Mouse (Mus musculus) lung, embryonic 15.5 days (tissue): ENCODE data around the gene Ezh1. TPM values are rescaled to one million over a fixed set of nuclear protein-coding genes. Genes with fewer than 3 reads are reported as not detected.

Source experiments
- ATAC-seq: fragments of 200-750 bp; cut with Nextera tagmentation; 2 replicates; pipeline ENCODE4 v1.8.0; 2017; ENCODE audit warnings: moderate number of reproducible peaks, borderline replicate concordance; ENCODE audit not compliant: low FRiP score, low TSS enrichment; ENCODE audit errors: extremely low read depth
- H3K27ac ChIP-seq: fragments of 300-500 bp; sonication (generic); 2 replicates; pipeline ENCODE4 v1.5.1; 2015; ENCODE audit warnings: moderate library complexity, mild to moderate bottlenecking, inconsistent platforms
- H3K27me3 ChIP-seq: fragments of 300-500 bp; sonication (generic); 2 replicates; pipeline ENCODE4 v1.6.1; 2015; ENCODE audit warnings: inconsistent platforms
- H3K36me3 ChIP-seq: fragments of 300-500 bp; sonication (generic); 2 replicates; pipeline ENCODE4 v1.6.1; 2015; ENCODE audit warnings: inconsistent platforms
- H3K4me1 ChIP-seq: fragments of 300-500 bp; sonication (generic); 2 replicates; pipeline ENCODE4 v1.6.1; 2015; ENCODE audit warnings: inconsistent platforms
- H3K4me2 ChIP-seq: fragments of 300-500 bp; sonication (generic); 2 replicates; pipeline ENCODE4 v1.6.1; 2015; ENCODE audit warnings: inconsistent platforms, mild to moderate bottlenecking, moderate library complexity
- H3K4me3 ChIP-seq: fragments of 300-500 bp; sonication (generic); 2 replicates; pipeline ENCODE4 v1.5.1; 2015; ENCODE audit warnings: mild to moderate bottlenecking, inconsistent platforms
- H3K9ac ChIP-seq: fragments of 300-500 bp; sonication (generic); 2 replicates; pipeline ENCODE4 v1.6.1; 2015; ENCODE audit warnings: inconsistent platforms
- H3K9me3 ChIP-seq: fragments of 300-500 bp; sonication (generic); 2 replicates; pipeline ENCODE4 v1.6.1; 2016; ENCODE audit warnings: inconsistent platforms
- WGBS: fragments of 180-500 bp; shearing (Covaris S2); methylation state at CpG from one replicate; pipeline ENCODE4 v1.1.7; 2015; 5-methylcytosine and 5-hydroxymethylcytosine counted together
- polyA plus RNA-seq: library from polyadenylated mRNA; unstranded; fragments of >200 nt; fragmentation: Nextera tagmentation; extraction: Ambion mirVana; gene quantifications from 2 replicates; pipeline ENCODE4 v1.2.1, GENCODE M21; 2015

Gene Ezh1
- polyA plus RNA-seq, 1 experiment from 2014 or later: 19.2 TPM

- Histone ChIP-seq H3K4me2 (no peak overlapping the region), H3K9me3 (no peaks in the 10 kb centered on the region), H3K4me1 (0 out of 2 replicates have a peak, but pooled peaks cover 13% of the 10 kb centered on the region), H3K27ac (peak overlapping the region; percentile 75), H3K27me3 (no peaks in the 10 kb centered on the region), H3K4me3 (no peak overlapping the region), H3K9ac (peak overlapping the region; percentile 5), H3K36me3 (no peaks in the 10 kb centered on the region)
- WGBS: 32% methylated on average over 9 of the region's 9 CpGs
- ATAC-seq: peak; percentile 55; the same call in 1 of the 2 replicates
Measured at GRCm38 (mm10) chr11:101149178-101150105, 76.8 kb downstream of the Ezh1 start.

DNA sequence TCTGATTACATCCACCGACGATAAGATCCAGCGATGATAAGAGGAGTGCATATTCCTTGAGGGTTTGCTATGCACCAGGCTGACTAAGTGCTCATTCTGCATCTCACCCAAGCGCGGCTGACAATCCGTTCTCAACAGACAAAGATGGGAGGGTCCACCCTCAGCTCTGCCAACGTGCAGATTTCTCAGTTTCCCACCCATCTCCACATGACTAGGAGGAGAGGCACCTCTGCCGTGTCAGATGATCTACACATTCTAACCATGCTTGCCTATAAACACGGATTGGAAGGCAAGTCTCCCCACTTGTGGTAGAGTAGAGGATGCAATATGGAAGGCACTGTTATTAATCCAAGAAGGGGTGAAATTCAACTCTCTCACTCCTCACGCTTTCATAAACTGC, 77.5 kb downstream of the Ezh1 start:
- 61% methylated on average over 10 of the region's 10 CpGs for WGBS
- no peak overlapping the region for H3K4me3 ChIP-seq
- peak overlapping the region; percentile 75 for H3K27ac ChIP-seq
- H3K36me3 ChIP-seq: no peaks in the 10 kb centered on the region
- H3K9me3 ChIP-seq: no peaks in the 10 kb centered on the region
- no peak overlapping the region for H3K4me2 ChIP-seq
- no peaks in the 10 kb centered on the region for H3K27me3 ChIP-seq
- H3K9ac ChIP-seq: peak overlapping the region; percentile 5; the same call in 1 of the 2 replicates
- ATAC-seq: no peak
- peaks cover 16% of the 10 kb centered on the region for H3K4me1 ChIP-seq

- 31% methylated on average over 10 of the region's 10 CpGs for WGBS
- Histone ChIP-seq H3K36me3 (no peaks in the 10 kb centered on the region), H3K27ac (no peak overlapping the region), H3K9me3 (no peaks in the 10 kb centered on the region), H3K4me1 (peaks cover 20% of the 10 kb centered on the region), H3K4me3 (no peak overlapping the region), H3K4me2 (no peak overlapping the region), H3K9ac (no peak overlapping the region), H3K27me3 (no peaks in the 10 kb centered on the region)
- ATAC-seq: no peak
Measured at GRCm38 (mm10) chr11:101146377-101146776, 79.9 kb downstream of the Ezh1 start.

DNA sequence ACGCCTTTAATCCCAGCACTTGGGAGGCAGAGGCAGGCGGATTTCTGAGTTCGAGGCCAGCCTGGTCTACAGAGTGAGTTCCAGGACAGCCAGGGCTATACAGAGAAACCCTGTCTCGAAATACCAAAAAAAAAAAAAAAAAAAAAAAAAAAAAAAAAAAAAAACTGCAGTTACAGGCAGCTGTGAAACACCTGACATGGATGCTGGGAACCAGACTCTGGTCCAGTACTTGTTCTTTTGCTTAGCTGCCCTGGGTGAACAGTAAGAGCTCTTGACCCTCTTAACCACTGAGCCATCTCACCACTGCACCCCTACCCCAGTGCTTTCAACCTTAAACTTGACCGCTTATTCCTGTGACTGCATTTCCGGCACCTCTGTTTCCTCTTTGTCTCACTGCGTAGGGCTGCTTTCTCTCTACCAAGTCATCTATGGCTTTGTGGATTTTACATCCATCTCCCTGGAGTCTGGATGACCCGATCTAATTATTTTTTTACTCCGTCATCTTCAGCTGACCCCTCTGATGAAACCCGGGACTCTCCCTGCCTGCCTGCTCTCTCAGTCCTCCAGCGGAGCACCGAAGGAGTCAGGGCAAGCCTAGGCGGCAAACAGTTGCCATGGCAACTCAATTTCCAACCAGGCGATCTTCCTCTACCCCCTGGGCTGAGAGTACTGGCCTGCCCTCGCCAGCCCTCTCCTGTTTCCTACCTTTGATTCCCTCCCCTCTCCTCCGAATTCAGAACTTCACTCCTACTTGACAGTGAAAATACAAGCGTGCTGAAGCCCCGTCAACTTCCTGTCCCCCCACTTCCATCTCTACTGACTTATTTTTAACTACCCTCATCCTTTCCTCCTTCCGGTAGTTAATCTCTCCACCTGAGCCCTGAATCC, 82.7 kb downstream of the Ezh1 start:
- Histone ChIP-seq H3K27me3 (no peaks in the 10 kb centered on the region), H3K4me1 (peaks cover 20% of the 10 kb centered on the region), H3K36me3 (no peaks in the 10 kb centered on the region), H3K4me3 (peak overlapping the region; percentile 31), H3K27ac (no peak overlapping the region), H3K9ac (no peak overlapping the region), H3K4me2 (peak overlapping the region; percentile 57), H3K9me3 (no peaks in the 10 kb centered on the region)
- ATAC-seq: peak; percentile 40; the same call in 1 of the 2 replicates
- WGBS: 15% methylated on average over 18 of the region's 19 CpGs

- Histone ChIP-seq H3K4me1 (peaks cover 22% of the 10 kb centered on the region), H3K9ac (no peak overlapping the region), H3K27ac (no peak overlapping the region), H3K36me3 (no peaks in the 10 kb centered on the region), H3K9me3 (no peaks in the 10 kb centered on the region), H3K4me3 (no peak overlapping the region), H3K4me2 (no peak overlapping the region), H3K27me3 (no peaks in the 10 kb centered on the region)
- no peak for ATAC-seq
- 79% methylated on average over 10 of the region's 10 CpGs for WGBS
Measured at GRCm38 (mm10) chr11:101142215-101142967, 83.9 kb downstream of the Ezh1 start.

Other genes starting within 250 kb of the Ezh1 start
- 36.7 and 37.8 TPM in 2 replicates for gene Atp6v0a1, start 217.0 kb downstream of the Ezh1 start, polyA plus RNA-seq
- gene Naglu, start 156.5 kb downstream of the Ezh1 start, polyA plus RNA-seq: 20.4 and 22.5 TPM in 2 replicates
- 0.11 and 0.15 TPM in 2 replicates for gene Hsd17b1, start 148.1 kb downstream of the Ezh1 start, polyA plus RNA-seq
- 42.8 and 43.2 TPM in 2 replicates for gene Coasy, start 143.9 kb downstream of the Ezh1 start, polyA plus RNA-seq
- 43.4 and 54.1 TPM in 2 replicates for gene Mlx, start 139.2 kb downstream of the Ezh1 start, polyA plus RNA-seq
- 35.1 and 37.5 TPM in 2 replicates for gene Psmc3ip, start 131.0 kb downstream of the Ezh1 start, polyA plus RNA-seq
- gene Retreg3, start 106.6 kb downstream of the Ezh1 start, polyA plus RNA-seq: 21.8 and 22.1 TPM in 2 replicates
- 89.6 and 90.6 TPM in 2 replicates for gene Tubg1, start 106.5 kb downstream of the Ezh1 start, polyA plus RNA-seq
- 3.5 and 3.6 TPM in 2 replicates for gene Tubg2, start 70.6 kb downstream of the Ezh1 start, polyA plus RNA-seq
- gene Cntnap1, start 55.9 kb downstream of the Ezh1 start, polyA plus RNA-seq: 1.1 and 1.4 TPM in 2 replicates
- 19.8 and 19.9 TPM in 2 replicates for gene Plekhh3, start 55.1 kb downstream of the Ezh1 start, polyA plus RNA-seq
- 0.24 and 0.55 TPM in 2 replicates for gene Ccr10, start 51.0 kb downstream of the Ezh1 start, polyA plus RNA-seq
- 264 and 286 TPM in 2 replicates for gene Ramp2, start 19.6 kb upstream of the Ezh1 start, polyA plus RNA-seq
- gene Vps25, start 27.2 kb upstream of the Ezh1 start, polyA plus RNA-seq: 127 and 128 TPM in 2 replicates
- 3.7 and 5.0 TPM in 2 replicates for gene Wnk4, start 34.1 kb upstream of the Ezh1 start, polyA plus RNA-seq
- 1.3 and 1.7 TPM in 2 replicates for gene Cntd1, start 52.5 kb upstream of the Ezh1 start, polyA plus RNA-seq
- 189 and 194 TPM in 2 replicates for gene Coa3, start 52.7 kb upstream of the Ezh1 start, polyA plus RNA-seq
- gene Becn1, start 75.8 kb upstream of the Ezh1 start, polyA plus RNA-seq: 146 and 165 TPM in 2 replicates
- gene Psme3, start 89.8 kb upstream of the Ezh1 start, polyA plus RNA-seq: 130 and 133 TPM in 2 replicates
- 0.81 and 1.2 TPM in 2 replicates for gene Aoc2, start 98.6 kb upstream of the Ezh1 start, polyA plus RNA-seq
- gene Aoc3, start 104.1 kb upstream of the Ezh1 start, polyA plus RNA-seq: 1.3 and 1.4 TPM in 2 replicates
- not detected in 2 replicates for gene G6pc, start 141.1 kb upstream of the Ezh1 start, polyA plus RNA-seq
- 78.8 and 83.3 TPM in 2 replicates for gene Aarsd1, start 191.2 kb upstream of the Ezh1 start, polyA plus RNA-seq
- 8.1 and 12.7 TPM in 2 replicates for gene Gm27029, start 198.3 kb upstream of the Ezh1 start, polyA plus RNA-seq
- 20.8 and 21.3 TPM in 2 replicates for gene Rundc1, start 198.6 kb upstream of the Ezh1 start, polyA plus RNA-seq
- gene Ptges3l, start 198.9 kb upstream of the Ezh1 start, polyA plus RNA-seq: 12.8 and 13.4 TPM in 2 replicates
- gene Rpl27, start 215.8 kb upstream of the Ezh1 start, polyA plus RNA-seq: 299 and 334 TPM in 2 replicates
- gene Ifi35, start 221.9 kb upstream of the Ezh1 start, polyA plus RNA-seq: 22.4 and 24.0 TPM in 2 replicates
- gene Rnd2, start 238.5 kb upstream of the Ezh1 start, polyA plus RNA-seq: 7.9 and 8.5 TPM in 2 replicates
- gene Vat1, start 239.8 kb upstream of the Ezh1 start, polyA plus RNA-seq: 47.4 and 50.3 TPM in 2 replicates